Mouse (Mus musculus) MEL (cell line): ENCODE results near the gene Kl. TPM values are rescaled to one million over a fixed set of nuclear protein-coding genes. Genes with fewer than 3 reads are reported as not detected.

Experiments
- DNase-seq: peaks from one replicate; pipeline ENCODE4 v3.0.0; 2011; ENCODE audit warnings: low read depth, low spot score
- H3K27ac ChIP-seq: 2 replicates; pipeline ENCODE4 v1.5.1; 2012; ENCODE audit warnings: low read depth, mild to moderate bottlenecking, control low read depth, low read length, moderate library complexity; ENCODE audit not compliant: control insufficient read depth
- H3K27me3 ChIP-seq, 2 experiments: fragments of 150-350 bp in 1 of 2; sonication (generic) in 1 of 2; 2 replicates each; pipeline ENCODE4 v1.6.1; 2012; ENCODE audit warnings: low read length in 2 of 2, mild to moderate bottlenecking in 2 of 2, improper control_type of control experiment in 1 of 2, moderate library complexity in 1 of 2; ENCODE audit not compliant: insufficient read depth in 2 of 2, control insufficient read depth in 1 of 2
- H3K36me3 ChIP-seq, 2 experiments: 2 replicates each; pipeline ENCODE4 v1.6.1; 2012 to 2014; ENCODE audit warnings: low read length in 2 of 2, improper control_type of control experiment in 1 of 2, inconsistent platforms in 1 of 2, mild to moderate bottlenecking in 1 of 2; ENCODE audit not compliant: insufficient read depth in 2 of 2, control insufficient read depth in 1 of 2
- H3K4me1 ChIP-seq, 2 experiments: fragments of 150-350 bp in 1 of 2; sonication (generic) in 1 of 2; 2 replicates each; pipeline ENCODE4 v1.6.1; 2012; ENCODE audit warnings: low read length in 2 of 2, improper control_type of control experiment in 1 of 2, mild to moderate bottlenecking in 1 of 2; ENCODE audit not compliant: insufficient read depth in 2 of 2, control insufficient read depth in 1 of 2
- H3K4me3 ChIP-seq, 2 experiments: fragments of 150-350 bp in 1 of 2; sonication (generic) in 1 of 2; 2 replicates each; pipeline ENCODE4 v1.5.1; 2012; ENCODE audit warnings: low read depth in 2 of 2, low read length in 2 of 2, mild to moderate bottlenecking in 2 of 2, moderate library complexity in 2 of 2, control low read depth in 1 of 2, improper control_type of control experiment in 1 of 2; ENCODE audit not compliant: control insufficient read depth in 1 of 2, insufficient read depth in 1 of 2
- H3K79me2 ChIP-seq: 2 replicates; pipeline ENCODE4 v1.6.1; 2012; ENCODE audit warnings: mild to moderate bottlenecking, low read length, moderate library complexity; ENCODE audit not compliant: control insufficient read depth, poor library complexity, insufficient read depth
- H3K9ac ChIP-seq: 2 replicates; pipeline ENCODE4 v1.6.1; 2012; ENCODE audit warnings: low read depth, mild to moderate bottlenecking, control low read depth, low read length, moderate library complexity; ENCODE audit not compliant: control insufficient read depth, poor library complexity, severe bottlenecking
- H3K9me3 ChIP-seq: fragments of 150-350 bp; sonication (generic); replicated peaks from 2 replicates; pipeline ENCODE4 v1.6.1; 2012; ENCODE audit warnings: mild to moderate bottlenecking, low read length, improper control_type of control experiment, moderate library complexity; ENCODE audit not compliant: insufficient read depth
- BHLHE40 ChIP-seq: IDR thresholded peaks from 2 replicates; pipeline ENCODE4 v1.6.1; 2012; ENCODE audit warnings: low read depth, mild to moderate bottlenecking, inconsistent platforms, low read length, improper control_type of control experiment, borderline replicate concordance
- CHD1 ChIP-seq: IDR thresholded peaks from 2 replicates; pipeline ENCODE4 v1.6.1; 2012; ENCODE audit warnings: low read depth, mild to moderate bottlenecking, inconsistent platforms, low read length, improper control_type of control experiment
- CTCF ChIP-seq, 3 experiments: IDR thresholded peaks in 2 of 3; conservative IDR thresholded peaks in 1 of 3; 2 replicates each; pipeline ENCODE4 v1.5.1; 2011 to 2012; ENCODE audit warnings: low read length in 3 of 3, low read depth in 2 of 3, mild to moderate bottlenecking in 2 of 3, improper control_type of control experiment in 1 of 3, inconsistent platforms in 1 of 3, mixed read lengths in 1 of 3, moderate library complexity in 1 of 3; ENCODE audit not compliant: control insufficient read depth in 1 of 3, insufficient read depth in 1 of 3, poor library complexity in 1 of 3, severe bottlenecking in 1 of 3
- EP300 ChIP-seq, 2 experiments: IDR thresholded peaks; 2 replicates each; pipeline ENCODE4 v1.6.1; 2011; ENCODE audit warnings: improper control_type of control experiment in 2 of 2, low read length in 2 of 2, low read depth in 1 of 2, mild to moderate bottlenecking in 1 of 2
- GABPA ChIP-seq: IDR thresholded peaks from 2 replicates; pipeline ENCODE4 v1.6.1; 2012; ENCODE audit warnings: low read depth, mild to moderate bottlenecking, inconsistent platforms, low read length, improper control_type of control experiment, moderate library complexity
- JUND ChIP-seq: IDR thresholded peaks from 2 replicates; pipeline ENCODE4 v1.6.1; 2011; ENCODE audit warnings: low read depth, mild to moderate bottlenecking, improper control_type of control experiment, low read length
- MAFK ChIP-seq: IDR thresholded peaks from 2 replicates; pipeline ENCODE4 v1.6.1; 2011; ENCODE audit warnings: low read depth, mild to moderate bottlenecking, low read length, improper control_type of control experiment, borderline replicate concordance
- MAZ ChIP-seq: IDR thresholded peaks from 2 replicates; pipeline ENCODE4 v1.6.1; 2012; ENCODE audit warnings: low read depth, mild to moderate bottlenecking, inconsistent platforms, low read length, improper control_type of control experiment
- MEF2A ChIP-seq: IDR thresholded peaks from 2 replicates; pipeline ENCODE4 v1.6.1; 2014; ENCODE audit warnings: low read depth, mild to moderate bottlenecking, inconsistent platforms, low read length, improper control_type of control experiment; ENCODE audit not compliant: poor library complexity, insufficient replicate concordance, severe bottlenecking; ENCODE audit errors: extremely low read depth
- MYB ChIP-seq: IDR thresholded peaks from 2 replicates; pipeline ENCODE4 v1.6.1; 2011; ENCODE audit warnings: mild to moderate bottlenecking, low read depth, low read length, improper control_type of control experiment
- MYC ChIP-seq: IDR thresholded peaks from 2 replicates; pipeline ENCODE4 v1.6.1; 2011; ENCODE audit warnings: low read depth, mild to moderate bottlenecking, low read length, improper control_type of control experiment, moderate library complexity
- NELFE ChIP-seq: IDR thresholded peaks from 2 replicates; pipeline ENCODE4 v1.6.1; 2011; ENCODE audit warnings: low read depth, low read length, improper control_type of control experiment
- NRF1 ChIP-seq: IDR thresholded peaks from 2 replicates; pipeline ENCODE4 v1.6.1; 2014; ENCODE audit warnings: low read depth, mild to moderate bottlenecking, inconsistent platforms, low read length, improper control_type of control experiment, moderate library complexity; ENCODE audit not compliant: poor library complexity, insufficient read depth, severe bottlenecking
- RAD21 ChIP-seq: IDR thresholded peaks from 2 replicates; pipeline ENCODE4 v1.6.1; 2011; ENCODE audit warnings: mild to moderate bottlenecking, low read depth, low read length, improper control_type of control experiment
- RCOR1 ChIP-seq: IDR thresholded peaks from 2 replicates; pipeline ENCODE4 v1.6.1; 2012; ENCODE audit warnings: low read depth, mild to moderate bottlenecking, inconsistent platforms, low read length, improper control_type of control experiment
- SIN3A ChIP-seq: IDR thresholded peaks from 2 replicates; pipeline ENCODE4 v1.6.1; 2012; ENCODE audit warnings: low read length, improper control_type of control experiment, inconsistent platforms
- TBP ChIP-seq: IDR thresholded peaks from 2 replicates; pipeline ENCODE4 v1.8.0; 2011; ENCODE audit warnings: low read depth, low read length, improper control_type of control experiment
- UBTF ChIP-seq: IDR thresholded peaks from 2 replicates; pipeline ENCODE4 v1.6.1; 2012; ENCODE audit warnings: low read depth, mild to moderate bottlenecking, inconsistent platforms, low read length, improper control_type of control experiment, moderate library complexity, borderline replicate concordance; ENCODE audit not compliant: insufficient read depth
- USF1 ChIP-seq: IDR thresholded peaks from 2 replicates; pipeline ENCODE4 v1.6.1; 2014; ENCODE audit warnings: low read depth, mild to moderate bottlenecking, inconsistent platforms, low read length, improper control_type of control experiment, moderate library complexity
- ZC3H11A ChIP-seq: IDR thresholded peaks from 2 replicates; pipeline ENCODE4 v1.6.1; 2012; ENCODE audit warnings: low read depth, mild to moderate bottlenecking, inconsistent platforms, low read length, improper control_type of control experiment
- polyA plus RNA-seq, 2 experiments: library from polyadenylated mRNA; stranded (reverse) in 1 of 2; unstranded in 1 of 2; fragments of >175 nt in 1 of 2; fragments of >200 nt in 1 of 2; gene quantifications; 2 replicates each; pipeline versions ENCODE4 v1.2.1 to v1.2.4; 2012; ENCODE audit warnings: low replicate concordance in 2 of 2, low read depth in 1 of 2; ENCODE audit not compliant: insufficient read length in 2 of 2, insufficient read depth in 1 of 2, missing spikeins in 1 of 2
- total RNA-seq: library from RNA; depleted of rRNA; stranded (reverse); fragments of 300-350 nt; gene quantifications from 2 replicates; pipeline ENCODE4 v1.2.3, GENCODE M21; 2012

Gene Kl
- total and polyA plus RNA-seq, 3 experiments = not detected

- no peak for DNase-seq
- TF ChIP-seq NRF1 (no peak), RAD21 (no peak), CHD1 (no peak), CTCF (IDR thresholded peaks at IDR 0.05 in 2 of 3, conservative IDR thresholded peaks at IDR 0.05 in 1 of 3; ENCODE audit: control insufficient read depth in 1 of 3, insufficient read depth in 1 of 3, low read depth in 2 of 3, low read length in 3 of 3, poor library complexity in 1 of 3, severe bottlenecking in 1 of 3) (no peak), MYC (no peak), ZC3H11A (no peak), MEF2A (no peak), MYB (no peak), MAFK (no peak)
- H3K4me1 ChIP-seq = no peaks in the 10 kb centered on the region
- H3K27ac ChIP-seq = no peak overlapping the region
- no peak overlapping the region for H3K4me3 ChIP-seq
- no peaks in the 10 kb centered on the region for H3K9me3 ChIP-seq
- H3K36me3 ChIP-seq = no peaks in the 10 kb centered on the region
- no peaks in the 10 kb centered on the region for H3K79me2 ChIP-seq
- no peaks in the 10 kb centered on the region for H3K27me3 ChIP-seq
- H3K9ac ChIP-seq = no peak overlapping the region
Observed at GRCm38 (mm10) chr5:150918599-150918998, 33.8 kb upstream of the Kl start.

- TF ChIP-seq USF1 (no peak), JUND (no peak), TBP (no peak), MAZ (no peak), CHD1 (no peak), NELFE (no peak), GABPA (no peak), BHLHE40 (no peak), SIN3A (no peak), EP300 (IDR thresholded peaks at IDR 0.05; ENCODE audit: low read depth in 1 of 2, low read length in 2 of 2) (no peak), MYB (no peak), MYC (no peak), RAD21 (no peak), UBTF (no peak), ZC3H11A (no peak), RCOR1 (no peak)
- H3K27ac ChIP-seq = no peak overlapping the region
- H3K4me3 ChIP-seq = no peak overlapping the region
- no peak for DNase-seq
- no peak overlapping the region for H3K9ac ChIP-seq
- H3K4me1 ChIP-seq = no peaks in the 10 kb centered on the region
- H3K36me3 ChIP-seq = no peaks in the 10 kb centered on the region
- H3K9me3 ChIP-seq = no peaks in the 10 kb centered on the region
- H3K27me3 ChIP-seq = no peaks in the 10 kb centered on the region
- H3K79me2 ChIP-seq = no peaks in the 10 kb centered on the region
Observed at GRCm38 (mm10) chr5:150919269-150919668, 33.1 kb upstream of the Kl start.
